Mouse (Mus musculus) MEL (cell line): ENCODE results near the gene Ablim2. TPM values are rescaled to one million over a fixed set of nuclear protein-coding genes. Genes with fewer than 3 reads are reported as not detected.

Source experiments
- DNase-seq: peaks from one replicate; pipeline ENCODE4 v3.0.0; 2011; ENCODE audit warnings: low read depth, low spot score
- H3K27ac ChIP-seq: 2 replicates; pipeline ENCODE4 v1.5.1; 2012; ENCODE audit warnings: low read depth, mild to moderate bottlenecking, control low read depth, low read length, moderate library complexity; ENCODE audit not compliant: control insufficient read depth
- H3K27me3 ChIP-seq, 2 experiments: fragments of 150-350 bp in 1 of 2; sonication (generic) in 1 of 2; 2 replicates each; pipeline ENCODE4 v1.6.1; 2012; ENCODE audit warnings: low read length in 2 of 2, mild to moderate bottlenecking in 2 of 2, improper control_type of control experiment in 1 of 2, moderate library complexity in 1 of 2; ENCODE audit not compliant: insufficient read depth in 2 of 2, control insufficient read depth in 1 of 2
- H3K36me3 ChIP-seq, 2 experiments: 2 replicates each; pipeline ENCODE4 v1.6.1; 2012 to 2014; ENCODE audit warnings: low read length in 2 of 2, improper control_type of control experiment in 1 of 2, inconsistent platforms in 1 of 2, mild to moderate bottlenecking in 1 of 2; ENCODE audit not compliant: insufficient read depth in 2 of 2, control insufficient read depth in 1 of 2
- H3K4me1 ChIP-seq, 2 experiments: fragments of 150-350 bp in 1 of 2; sonication (generic) in 1 of 2; 2 replicates each; pipeline ENCODE4 v1.6.1; 2012; ENCODE audit warnings: low read length in 2 of 2, improper control_type of control experiment in 1 of 2, mild to moderate bottlenecking in 1 of 2; ENCODE audit not compliant: insufficient read depth in 2 of 2, control insufficient read depth in 1 of 2
- H3K4me3 ChIP-seq, 2 experiments: fragments of 150-350 bp in 1 of 2; sonication (generic) in 1 of 2; 2 replicates each; pipeline ENCODE4 v1.5.1; 2012; ENCODE audit warnings: low read depth in 2 of 2, low read length in 2 of 2, mild to moderate bottlenecking in 2 of 2, moderate library complexity in 2 of 2, control low read depth in 1 of 2, improper control_type of control experiment in 1 of 2; ENCODE audit not compliant: control insufficient read depth in 1 of 2, insufficient read depth in 1 of 2
- H3K79me2 ChIP-seq: 2 replicates; pipeline ENCODE4 v1.6.1; 2012; ENCODE audit warnings: mild to moderate bottlenecking, low read length, moderate library complexity; ENCODE audit not compliant: control insufficient read depth, poor library complexity, insufficient read depth
- H3K9ac ChIP-seq: 2 replicates; pipeline ENCODE4 v1.6.1; 2012; ENCODE audit warnings: low read depth, mild to moderate bottlenecking, control low read depth, low read length, moderate library complexity; ENCODE audit not compliant: control insufficient read depth, poor library complexity, severe bottlenecking
- H3K9me3 ChIP-seq: fragments of 150-350 bp; sonication (generic); replicated peaks from 2 replicates; pipeline ENCODE4 v1.6.1; 2012; ENCODE audit warnings: mild to moderate bottlenecking, low read length, improper control_type of control experiment, moderate library complexity; ENCODE audit not compliant: insufficient read depth
- CHD1 ChIP-seq: IDR thresholded peaks from 2 replicates; pipeline ENCODE4 v1.6.1; 2012; ENCODE audit warnings: low read depth, mild to moderate bottlenecking, inconsistent platforms, low read length, improper control_type of control experiment
- CHD2 ChIP-seq: IDR thresholded peaks from 2 replicates; pipeline ENCODE4 v1.6.1; 2011; ENCODE audit warnings: low read length, improper control_type of control experiment
- E2F4 ChIP-seq: IDR thresholded peaks from 2 replicates; pipeline ENCODE4 v1.6.1; 2011; ENCODE audit warnings: low read depth, low read length, improper control_type of control experiment, borderline replicate concordance
- JUND ChIP-seq: IDR thresholded peaks from 2 replicates; pipeline ENCODE4 v1.6.1; 2011; ENCODE audit warnings: low read depth, mild to moderate bottlenecking, improper control_type of control experiment, low read length
- KAT2A ChIP-seq: conservative IDR thresholded peaks from 2 replicates; pipeline ENCODE4 v1.6.1; 2012; ENCODE audit warnings: low read depth, low read length, improper control_type of control experiment, inconsistent platforms
- MAFK ChIP-seq: IDR thresholded peaks from 2 replicates; pipeline ENCODE4 v1.6.1; 2011; ENCODE audit warnings: low read depth, mild to moderate bottlenecking, low read length, improper control_type of control experiment, borderline replicate concordance
- MAX ChIP-seq: IDR thresholded peaks from 2 replicates; pipeline ENCODE4 v1.6.1; 2011; ENCODE audit warnings: low read length, improper control_type of control experiment
- MXI1 ChIP-seq: IDR thresholded peaks from 2 replicates; pipeline ENCODE4 v1.6.1; 2011; ENCODE audit warnings: mild to moderate bottlenecking, low read depth, low read length, improper control_type of control experiment
- NELFE ChIP-seq: IDR thresholded peaks from 2 replicates; pipeline ENCODE4 v1.6.1; 2011; ENCODE audit warnings: low read depth, low read length, improper control_type of control experiment
- NRF1 ChIP-seq: IDR thresholded peaks from 2 replicates; pipeline ENCODE4 v1.6.1; 2014; ENCODE audit warnings: low read depth, mild to moderate bottlenecking, inconsistent platforms, low read length, improper control_type of control experiment, moderate library complexity; ENCODE audit not compliant: poor library complexity, insufficient read depth, severe bottlenecking
- POLR2AphosphoS5 ChIP-seq: IDR thresholded peaks from 2 replicates; pipeline ENCODE4 v1.6.1; 2012; ENCODE audit warnings: low read depth, borderline replicate concordance, mild to moderate bottlenecking, inconsistent platforms, low read length, moderate library complexity, mixed read lengths
- RCOR1 ChIP-seq: IDR thresholded peaks from 2 replicates; pipeline ENCODE4 v1.6.1; 2012; ENCODE audit warnings: low read depth, mild to moderate bottlenecking, inconsistent platforms, low read length, improper control_type of control experiment
- TAL1 ChIP-seq: IDR thresholded peaks from 2 replicates; pipeline ENCODE4 v1.6.1; 2012; ENCODE audit warnings: mild to moderate bottlenecking, inconsistent platforms, low read length, moderate library complexity, mixed read lengths
- USF1 ChIP-seq: IDR thresholded peaks from 2 replicates; pipeline ENCODE4 v1.6.1; 2014; ENCODE audit warnings: low read depth, mild to moderate bottlenecking, inconsistent platforms, low read length, improper control_type of control experiment, moderate library complexity
- USF2 ChIP-seq, 2 experiments: IDR thresholded peaks; 2 replicates each; pipeline ENCODE4 v1.6.1; 2011 to 2012; ENCODE audit warnings: improper control_type of control experiment in 2 of 2, low read length in 2 of 2, borderline replicate concordance in 1 of 2, inconsistent platforms in 1 of 2, low read depth in 1 of 2, mild to moderate bottlenecking in 1 of 2; ENCODE audit not compliant: insufficient read depth in 1 of 2
- ZC3H11A ChIP-seq: IDR thresholded peaks from 2 replicates; pipeline ENCODE4 v1.6.1; 2012; ENCODE audit warnings: low read depth, mild to moderate bottlenecking, inconsistent platforms, low read length, improper control_type of control experiment
- ZKSCAN1 ChIP-seq: IDR thresholded peaks from 2 replicates; pipeline ENCODE4 v1.6.1; 2012; ENCODE audit warnings: low read depth, mild to moderate bottlenecking, inconsistent platforms, low read length, improper control_type of control experiment, moderate library complexity
- ZNF384 ChIP-seq: IDR thresholded peaks from 2 replicates; pipeline ENCODE4 v1.6.1; 2012; ENCODE audit warnings: low read depth, mild to moderate bottlenecking, inconsistent platforms, low read length, improper control_type of control experiment
- polyA plus RNA-seq, 2 experiments: library from polyadenylated mRNA; stranded (reverse) in 1 of 2; unstranded in 1 of 2; fragments of >175 nt in 1 of 2; fragments of >200 nt in 1 of 2; gene quantifications; 2 replicates each; pipeline versions ENCODE4 v1.2.1 to v1.2.4; 2012; ENCODE audit warnings: low replicate concordance in 2 of 2, low read depth in 1 of 2; ENCODE audit not compliant: insufficient read length in 2 of 2, insufficient read depth in 1 of 2, missing spikeins in 1 of 2
- total RNA-seq: library from RNA; depleted of rRNA; stranded (reverse); fragments of 300-350 nt; gene quantifications from 2 replicates; pipeline ENCODE4 v1.2.3, GENCODE M21; 2012

Gene Ablim2
- total and polyA plus RNA-seq, 3 experiments, result not detected

GRCm38 (mm10) chr5:35897147-35897546, 139.5 kb downstream of the Ablim2 start:
- H3K9ac ChIP-seq, result no peak overlapping the region
- no peaks in the 10 kb centered on the region for H3K36me3 ChIP-seq
- no peak overlapping the region for H3K27ac ChIP-seq
- no peaks in the 10 kb centered on the region for H3K79me2 ChIP-seq
- no peak for TF ChIP-seq E2F4
- no peak for TF ChIP-seq ZNF384
- TF ChIP-seq CHD1, result no peak
- TF ChIP-seq MAFK, result no peak
- TF ChIP-seq CHD2, result no peak
- TF ChIP-seq JUND, result no peak
- no peak for TF ChIP-seq USF2 (IDR thresholded peaks at IDR 0.05; ENCODE audit: borderline replicate concordance in 1 of 2, insufficient read depth in 1 of 2, low read depth in 1 of 2, low read length in 2 of 2)
- TF ChIP-seq ZKSCAN1, result no peak
- no peak for TF ChIP-seq NELFE
- no peaks in the 10 kb centered on the region for H3K27me3 ChIP-seq
- no peak overlapping the region for H3K4me3 ChIP-seq
- no peaks in the 10 kb centered on the region for H3K9me3 ChIP-seq
- H3K4me1 ChIP-seq, result no peaks in the 10 kb centered on the region
- no peak for DNase-seq

GRCm38 (mm10) chr5:35898114-35898513, 140.4 kb downstream of the Ablim2 start:
- H3K36me3 ChIP-seq, result no peaks in the 10 kb centered on the region
- TF ChIP-seq POLR2AphosphoS5 (no peak), USF1 (no peak), ZKSCAN1 (no peak), MXI1 (no peak), ZNF384 (no peak), ZC3H11A (no peak), MAX (no peak), KAT2A (no peak), TAL1 (no peak), RCOR1 (no peak), NRF1 (no peak)
- TF ChIP-seq, all 39 proteins: peak for 0
- no peak overlapping the region for H3K27ac ChIP-seq
- H3K79me2 ChIP-seq, result no peaks in the 10 kb centered on the region
- H3K9ac ChIP-seq, result no peak overlapping the region
- no peaks in the 10 kb centered on the region for H3K9me3 ChIP-seq
- H3K27me3 ChIP-seq, result no peaks in the 10 kb centered on the region
- no peak overlapping the region for H3K4me3 ChIP-seq
- DNase-seq, result no peak
- no peaks in the 10 kb centered on the region for H3K4me1 ChIP-seq
